Mouse (Mus musculus) lung, postnatal 0 days (tissue): ENCODE results near the gene H2al1c.

Experiments used
- CTCF ChIP-seq: IDR thresholded peaks from 2 replicates; pipeline ENCODE4 v1.5.1; 2016; ENCODE audit warnings: antibody characterized with exemption, mild to moderate bottlenecking
- EP300 ChIP-seq: IDR thresholded peaks from 2 replicates; pipeline ENCODE4 v1.6.1; 2016; ENCODE audit warnings: antibody characterized with exemption, mild to moderate bottlenecking, control low read depth

GRCm38 (mm10) chrX:11280741-11281140 is 24.7 kb upstream of the H2al1c start:
- no peak for TF ChIP-seq CTCF
- no peak for TF ChIP-seq EP300
